Mouse (Mus musculus): ENCODE results near the gene Tmpo.
"Not testable (repeated sequence)": the region's sequence is repeated elsewhere in the genome, so short reads cannot be mapped to it uniquely, and the experiment has no call there.

The Tmpo gene

GRCm38 (mm10) chr10:91184893-91185292 is 3.8 kb upstream of the Tmpo start:
- DNase-seq: not testable (repeated sequence)

GRCm38 (mm10) chr10:91183316-91183715 is 2.2 kb upstream of the Tmpo start:
- peak; percentile 57 to 59 for DNase-seq

- peak; percentile 47 to 73 for DNase-seq
Observed at GRCm38 (mm10) chr10:91182291-91182990, 1.3 kb upstream of the Tmpo start.

- peak; percentile 100 for DNase-seq
Observed at GRCm38 (mm10) chr10:91181461-91182288, 560 bp upstream of the Tmpo start.

GRCm38 (mm10) chr10:91180301-91180700 is 814 bp downstream of the Tmpo start:
- DNase-seq: no peak

- DNase-seq: no peak
Observed at GRCm38 (mm10) chr10:91179834-91180233, 1.3 kb downstream of the Tmpo start.

GRCm38 (mm10) chr10:91177201-91177600 is 3.9 kb downstream of the Tmpo start:
- no peak for DNase-seq

- no peak for DNase-seq
Observed at GRCm38 (mm10) chr10:91172329-91173100, 8.6 kb downstream of the Tmpo start.

GRCm38 (mm10) chr10:91171455-91172328 is 9.4 kb downstream of the Tmpo start:
- peak; percentile 95 to 97 for DNase-seq

GRCm38 (mm10) chr10:91171041-91171440 is 10.1 kb downstream of the Tmpo start:
- peak in 1 of 2 experiments; percentile 68 for DNase-seq

GRCm38 (mm10) chr10:91170143-91170941 is 10.8 kb downstream of the Tmpo start:
- peak; percentile 94 to 95 for DNase-seq

- DNase-seq: no peak
Observed at GRCm38 (mm10) chr10:91169414-91170065, 11.6 kb downstream of the Tmpo start.

GRCm38 (mm10) chr10:91167352-91167751 is 13.8 kb downstream of the Tmpo start:
- DNase-seq: no peak

- DNase-seq: peak; percentile 73 to 76
Observed at GRCm38 (mm10) chr10:91166890-91167289, 14.2 kb downstream of the Tmpo start.

- no peak for DNase-seq
Observed at GRCm38 (mm10) chr10:91165850-91166249, 15.3 kb downstream of the Tmpo start.

- DNase-seq: no peak
Observed at GRCm38 (mm10) chr10:91164491-91164890, 16.6 kb downstream of the Tmpo start.

- no peak for DNase-seq
Observed at GRCm38 (mm10) chr10:91162511-91163163, 18.5 kb downstream of the Tmpo start.

- no peak for DNase-seq
Observed at GRCm38 (mm10) chr10:91162077-91162476, 19.0 kb downstream of the Tmpo start.

GRCm38 (mm10) chr10:91161006-91161405 is 20.1 kb downstream of the Tmpo start:
- DNase-seq: no peak

- no peak for DNase-seq
Observed at GRCm38 (mm10) chr10:91158442-91158841, 22.7 kb downstream of the Tmpo start.

All from cerebellum, postnatal 10 days (tissue).